ENCODE assay signal across 18 mouse cellular contexts in the genomic region with DNA sequence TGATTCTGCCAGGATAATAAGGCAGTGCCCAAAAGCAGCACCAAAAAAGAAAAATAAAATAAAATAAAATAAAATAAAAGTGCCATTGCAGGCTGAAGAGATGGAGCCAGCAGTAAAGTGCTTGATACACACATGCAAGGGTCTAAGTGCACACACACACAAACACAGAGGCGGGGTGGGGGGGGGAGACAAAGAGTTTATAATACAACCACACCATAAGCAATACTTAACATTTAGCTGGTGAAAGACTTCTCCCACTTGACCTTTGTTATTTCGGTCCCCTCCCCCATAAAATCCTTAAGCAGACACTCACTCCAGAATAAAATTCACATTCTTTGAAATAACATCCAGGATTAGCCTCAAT. TPM values are rescaled to one million over a fixed set of nuclear protein-coding genes. Genes with fewer than 3 reads are reported as not detected.
"Had no signal": no experiment of that assay in that cellular context is flagged by ENCODE, and none has a peak within 500 bp of the region (broad histone marks: within the 10 kb centered on the region; RNA-seq: fewer than 3 reads in every experiment).

No protein-coding gene starts in this region.

- H3K9me3 ChIP-seq: liver, embryonic 12.5 days; neural tube, embryonic 13.5 days; neural tube, embryonic 15.5 days had no signal

- H3K4me2 ChIP-seq: liver, embryonic 12.5 days; lung, embryonic 14.5 days; neural tube, embryonic 13.5 days; neural tube, embryonic 15.5 days had no signal

- DNase-seq: lung, adult 18-20 months; lung, postnatal 10 days; lung, postnatal 4 days; right cerebral cortex, adult 18-20 months; right cerebral cortex, postnatal 25 days; right cerebral cortex, postnatal 4 days; spleen, adult 18-20 months; thymus, adult 18-20 months; thymus, postnatal 14 days; thymus, postnatal 36 days had no signal

- H3K4me3 ChIP-seq: liver, embryonic 12.5 days; myocyte; neural tube, embryonic 13.5 days; neural tube, embryonic 15.5 days had no signal

- H3K9ac ChIP-seq: liver, embryonic 12.5 days; liver, embryonic 14.5 days; lung, embryonic 14.5 days; neural tube, embryonic 13.5 days; neural tube, embryonic 15.5 days had no signal

- H3K27ac ChIP-seq: liver, embryonic 12.5 days; liver, embryonic 14.5 days; neural tube, embryonic 13.5 days; neural tube, embryonic 15.5 days had no signal

- ATAC-seq: liver, embryonic 12.5 days had no signal

- H3K4me1 ChIP-seq: liver, embryonic 12.5 days; neural tube, embryonic 13.5 days had no signal

- H3K36me3 ChIP-seq: liver, embryonic 12.5 days; neural tube, embryonic 13.5 days; neural tube, embryonic 15.5 days had no signal

RNA-seq across cellular contexts. Expression of gene Ryr2, which starts 22.7 kb away (rescaled TPM):
- total RNA-seq: megakaryocyte, adult 5-6 weeks; megakaryocyte-erythroid progenitor cell, adult 5-6 weeks had no signal
- polyA plus RNA-seq: myocyte had no signal
